Mouse (Mus musculus): ENCODE measurements around the gene Gm3460.
"Not testable (repeated sequence)": the region's sequence is repeated elsewhere in the genome, so short reads cannot be mapped to it uniquely, and the experiment has no call there.

DNA sequence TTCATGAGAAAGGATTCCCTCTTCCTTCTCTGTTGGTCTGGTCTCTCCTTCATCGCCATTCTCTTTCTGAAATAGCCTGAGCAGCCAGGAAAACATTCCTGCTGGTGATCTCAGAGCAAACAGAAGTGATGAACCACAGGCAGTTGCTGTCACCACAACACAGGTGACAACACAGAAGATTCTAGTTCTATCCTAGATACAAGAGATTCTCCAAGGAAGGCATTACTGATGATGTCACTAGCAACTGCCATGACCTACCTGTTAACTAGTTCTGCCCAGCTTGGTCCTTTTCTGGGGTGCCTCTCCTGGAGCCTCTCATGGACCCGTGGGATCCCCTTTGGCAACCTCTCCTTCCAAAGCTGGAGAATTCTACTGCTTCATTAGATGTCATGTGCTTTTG is 31.7 kb downstream of the Gm3460 start, which contains the start of gene Gm3629:
- not testable (repeated sequence) for TF ChIP-seq POLR2A (IDR thresholded peaks at IDR 0.05; ENCODE audit: insufficient read depth, low read depth, low read length); CTCF (IDR thresholded peaks at IDR 0.05)
